Mouse (Mus musculus) T-helper 1 cell (primary cell): ENCODE measurements around the gene Col28a1.

Experiments
- in situ Hi-C: fragments of 300-600 bp; cut with MboI, MseI; formaldehyde crosslinking; loops from one replicate; pipeline ENCODE4 v1.15.1; 2025; ENCODE audit warnings: high pct_unique_total_duplicates

Col28a1 gene

GRCm38 (mm10) chr6:8119116-8119515 lies 73.3 kb downstream of the Col28a1 start:
- in situ Hi-C loops, result no loop called here

- in situ Hi-C loops, result no loop called here
Measured at GRCm38 (mm10) chr6:8118577-8118976, 73.8 kb downstream of the Col28a1 start.

GRCm38 (mm10) chr6:8105870-8106706 lies 86.3 kb downstream of the Col28a1 start:
- in situ Hi-C loops, result no loop called here

GRCm38 (mm10) chr6:8101224-8101623 lies 91.2 kb downstream of the Col28a1 start:
- in situ Hi-C loops, result no loop called here

GRCm38 (mm10) chr6:8095856-8096255 lies 96.6 kb downstream of the Col28a1 start:
- in situ Hi-C loops, result no loop called here

GRCm38 (mm10) chr6:8094160-8094953 lies 98.1 kb downstream of the Col28a1 start:
- in situ Hi-C loops, result no loop called here

GRCm38 (mm10) chr6:8093556-8093955 lies 98.9 kb downstream of the Col28a1 start:
- in situ Hi-C loops, result no loop called here

- in situ Hi-C loops, result loop anchor here (10.0 kb wide), 1 partner anchor 352 kb away; no protein-coding TSS in a partner anchor
Measured at GRCm38 (mm10) chr6:8086847-8087246, 105.6 kb downstream of the Col28a1 start.

GRCm38 (mm10) chr6:8084806-8085205 lies 107.6 kb downstream of the Col28a1 start:
- in situ Hi-C loops, result loop anchor here (10.0 kb wide), 1 partner anchor 350 kb away; no protein-coding TSS in a partner anchor

GRCm38 (mm10) chr6:8083196-8083595 lies 109.2 kb downstream of the Col28a1 start:
- in situ Hi-C loops, result loop anchor here (10.0 kb wide), 1 partner anchor 348 kb away; no protein-coding TSS in a partner anchor

- in situ Hi-C loops, result no loop called here
Measured at GRCm38 (mm10) chr6:8077572-8078146, 114.8 kb downstream of the Col28a1 start.

GRCm38 (mm10) chr6:8074914-8075313 lies 117.5 kb downstream of the Col28a1 start:
- in situ Hi-C loops, result no loop called here

- in situ Hi-C loops, result no loop called here
Measured at GRCm38 (mm10) chr6:8068979-8069378, 123.4 kb downstream of the Col28a1 start.

GRCm38 (mm10) chr6:8068394-8068793 lies 124.0 kb downstream of the Col28a1 start:
- in situ Hi-C loops, result no loop called here

- in situ Hi-C loops, result no loop called here
Measured at GRCm38 (mm10) chr6:8067124-8067523, 125.3 kb downstream of the Col28a1 start.

GRCm38 (mm10) chr6:8066208-8066607 lies 126.2 kb downstream of the Col28a1 start:
- in situ Hi-C loops, result no loop called here

- in situ Hi-C loops, result no loop called here
Measured at GRCm38 (mm10) chr6:8059199-8059598, 133.2 kb downstream of the Col28a1 start.

GRCm38 (mm10) chr6:8048216-8048615 lies 144.2 kb downstream of the Col28a1 start:
- in situ Hi-C loops, result no loop called here

- in situ Hi-C loops, result no loop called here
Measured at GRCm38 (mm10) chr6:8046446-8046845, 146.0 kb downstream of the Col28a1 start.

GRCm38 (mm10) chr6:8045825-8046224 lies 146.6 kb downstream of the Col28a1 start:
- in situ Hi-C loops, result no loop called here

- in situ Hi-C loops, result no loop called here
Measured at GRCm38 (mm10) chr6:8028711-8029110, 163.7 kb downstream of the Col28a1 start.
